Mouse (Mus musculus) spleen, adult 2 months (tissue): ENCODE results near the gene Tma7. TPM values are rescaled to one million over a fixed set of nuclear protein-coding genes. Genes with fewer than 3 reads are reported as not detected.

Experiments used
- DNase-seq, 2 experiments: peaks; one replicate each; pipeline versions ENCODE4 v3.0.0 to v3.0.0-alpha.2; 2012 to 2021; ENCODE audit warnings: low spot score in 2 of 2, low read depth in 1 of 2
- H3K27ac ChIP-seq: fragments of 200-500 bp; 2 replicates; pipeline ENCODE4 v1.5.1; 2012; ENCODE audit warnings: low read length, inconsistent platforms; ENCODE audit not compliant: insufficient read depth
- H3K27me3 ChIP-seq: fragments of 200-500 bp; 2 replicates; pipeline ENCODE4 v1.6.1; 2012; ENCODE audit warnings: mild to moderate bottlenecking, moderate library complexity, low read length, inconsistent platforms; ENCODE audit not compliant: control insufficient read depth, insufficient read depth
- H3K36me3 ChIP-seq: fragments of 200-500 bp; 2 replicates; pipeline ENCODE4 v1.6.1; 2012; ENCODE audit warnings: mild to moderate bottlenecking, low read length, inconsistent platforms; ENCODE audit not compliant: control insufficient read depth, insufficient read depth
- H3K4me1 ChIP-seq: fragments of 200-500 bp; 2 replicates; pipeline ENCODE4 v1.6.1; 2011; ENCODE audit warnings: inconsistent platforms; ENCODE audit not compliant: control insufficient read depth, insufficient read depth, insufficient read length
- H3K4me3 ChIP-seq: fragments of 200-500 bp; 2 replicates; pipeline ENCODE4 v1.5.1; 2011; ENCODE audit warnings: mild to moderate bottlenecking, inconsistent platforms; ENCODE audit not compliant: insufficient read depth, insufficient read length; ENCODE audit errors: extremely low read depth
- CTCF ChIP-seq: fragments of 200-500 bp; IDR thresholded peaks from 2 replicates; pipeline ENCODE4 v1.5.1; 2011; ENCODE audit warnings: mild to moderate bottlenecking, inconsistent platforms; ENCODE audit not compliant: insufficient read depth, insufficient read length, insufficient replicate concordance; ENCODE audit errors: extremely low read depth
- POLR2A ChIP-seq: fragments of 200-500 bp; IDR thresholded peaks from 2 replicates; pipeline ENCODE4 v1.6.1; 2011; ENCODE audit warnings: low read depth, low read length, inconsistent platforms
- WGBS: fragments of 180-500 bp; shearing (Covaris S2); methylation state at CpG from one replicate; pipeline ENCODE4 v1.1.7; 2018; 5-methylcytosine and 5-hydroxymethylcytosine counted together
- polyA plus RNA-seq: library from polyadenylated mRNA; depleted of rRNA; stranded (reverse); fragments of >200 nt; gene quantifications from 2 replicates; pipeline ENCODE4 v1.2.3, GENCODE M21; 2012

Tma7 gene
- polyA plus RNA-seq, 1 experiment = 16.4 TPM

GRCm38 (mm10) chr9:109049316-109049715 is 33.1 kb downstream of the Tma7 start:
- no peak for TF ChIP-seq POLR2A
- TF ChIP-seq CTCF = no peak
- H3K4me3 ChIP-seq = 0 out of 2 replicates have a peak overlapping the region, but pooled peaks have one; percentile 50
- H3K27ac ChIP-seq = peak overlapping the region; percentile 99
- peaks cover 13% of the 10 kb centered on the region for H3K36me3 ChIP-seq
- no peaks in the 10 kb centered on the region for H3K27me3 ChIP-seq
- peaks cover 12% of the 10 kb centered on the region; the same call in 1 of the 2 replicates for H3K4me1 ChIP-seq
- DNase-seq = no peak
- 70% methylated on average over 7 of the region's 7 CpGs for WGBS

DNA sequence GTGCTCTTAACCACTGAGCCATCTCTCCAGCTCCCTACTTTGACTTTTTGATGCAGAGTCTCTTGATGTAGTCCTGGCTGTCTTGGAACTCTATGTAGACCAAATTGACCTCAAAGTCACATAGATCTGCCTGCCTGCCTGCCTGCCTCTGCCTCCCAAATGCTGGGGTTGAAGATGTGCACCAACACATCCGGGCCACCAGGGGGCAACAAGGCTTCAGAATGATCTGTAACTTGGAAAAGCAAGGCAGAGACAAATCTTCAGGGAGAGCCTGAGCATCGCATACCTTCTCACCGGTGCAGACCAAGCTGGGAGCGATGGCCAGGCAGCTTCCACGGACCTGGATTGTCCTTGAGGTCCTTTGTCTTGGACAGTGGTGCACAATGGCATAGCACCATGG is 36.1 kb downstream of the Tma7 start:
- TF ChIP-seq CTCF (peak; percentile 73; the same call in 1 of the 2 replicates), POLR2A (no peak)
- Histone ChIP-seq H3K27ac (no peak overlapping the region), H3K4me1 (peaks cover 12% of the 10 kb centered on the region; the same call in 1 of the 2 replicates), H3K36me3 (peaks cover 4% of the 10 kb centered on the region; the same call in 1 of the 2 replicates), H3K4me3 (no peak overlapping the region), H3K27me3 (no peaks in the 10 kb centered on the region)
- peak in 1 of 2 experiments; percentile 82 for DNase-seq
- 40% methylated on average over 5 of the region's 5 CpGs for WGBS

DNA sequence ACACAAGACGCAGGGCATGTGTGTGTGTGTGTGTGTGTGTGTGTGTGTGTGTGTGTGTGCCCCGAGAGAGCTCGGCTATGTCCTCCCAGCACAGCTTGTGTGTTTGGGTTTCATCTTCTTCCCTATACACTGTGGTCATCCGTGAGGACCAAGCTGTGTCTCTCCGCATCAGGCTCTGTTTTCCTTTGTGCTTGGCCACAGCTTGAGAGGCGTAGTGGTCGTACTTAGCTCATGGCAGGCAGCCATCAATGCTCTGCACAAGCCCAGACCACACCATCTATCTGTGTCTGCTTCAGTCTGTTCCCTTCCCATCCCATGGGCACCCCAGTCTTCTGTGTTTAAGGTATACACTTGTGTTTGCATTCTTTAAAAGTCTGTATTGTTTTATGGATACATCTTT is 41.0 kb downstream of the Tma7 start:
- DNase-seq = no peak
- WGBS = 85% methylated on average over 7 of the region's 7 CpGs
- TF ChIP-seq POLR2A = no peak
- no peak for TF ChIP-seq CTCF
- Histone ChIP-seq H3K27me3 (no peaks in the 10 kb centered on the region), H3K4me1 (peaks cover 18% of the 10 kb centered on the region; the same call in 1 of the 2 replicates), H3K36me3 (peaks cover 1% of the 10 kb centered on the region; the same call in 1 of the 2 replicates), H3K4me3 (no peak overlapping the region), H3K27ac (no peak overlapping the region)

GRCm38 (mm10) chr9:109040906-109041305 is 41.5 kb downstream of the Tma7 start:
- WGBS = 76% methylated on average over 6 of the region's 6 CpGs
- Histone ChIP-seq H3K36me3 (peaks cover 1% of the 10 kb centered on the region; the same call in 1 of the 2 replicates), H3K27ac (no peak overlapping the region), H3K27me3 (no peaks in the 10 kb centered on the region), H3K4me3 (no peak overlapping the region), H3K4me1 (peaks cover 18% of the 10 kb centered on the region; the same call in 1 of the 2 replicates)
- DNase-seq = no peak
- TF ChIP-seq CTCF = no peak
- no peak for TF ChIP-seq POLR2A

DNA sequence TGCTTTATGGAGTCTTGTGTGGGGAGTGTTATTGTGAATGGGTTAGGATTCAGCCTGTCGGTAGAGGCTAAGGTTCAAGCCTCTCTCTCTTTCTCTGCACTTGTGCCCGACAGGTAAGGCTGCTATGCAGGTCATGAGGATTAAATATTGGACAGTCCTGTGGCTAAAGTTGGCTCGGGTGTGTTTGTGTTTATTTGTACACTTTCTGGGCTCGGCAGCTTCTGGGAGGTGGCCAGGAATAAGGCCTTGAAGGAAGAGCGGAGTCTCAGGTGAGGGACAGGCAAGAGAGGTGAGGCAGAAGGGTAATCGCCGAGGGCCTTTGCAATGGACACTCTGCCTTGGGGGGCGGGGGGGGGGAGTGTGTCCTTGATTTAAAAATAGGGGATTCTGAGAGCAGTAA is 42.2 kb downstream of the Tma7 start:
- Histone ChIP-seq H3K27me3 (no peaks in the 10 kb centered on the region), H3K4me1 (peaks cover 18% of the 10 kb centered on the region; the same call in 1 of the 2 replicates), H3K4me3 (no peak overlapping the region), H3K27ac (no peak overlapping the region), H3K36me3 (no peaks in the 10 kb centered on the region)
- WGBS = 85% methylated on average over 8 of the region's 8 CpGs
- no peak for DNase-seq
- no peak for TF ChIP-seq POLR2A
- no peak for TF ChIP-seq CTCF

DNA sequence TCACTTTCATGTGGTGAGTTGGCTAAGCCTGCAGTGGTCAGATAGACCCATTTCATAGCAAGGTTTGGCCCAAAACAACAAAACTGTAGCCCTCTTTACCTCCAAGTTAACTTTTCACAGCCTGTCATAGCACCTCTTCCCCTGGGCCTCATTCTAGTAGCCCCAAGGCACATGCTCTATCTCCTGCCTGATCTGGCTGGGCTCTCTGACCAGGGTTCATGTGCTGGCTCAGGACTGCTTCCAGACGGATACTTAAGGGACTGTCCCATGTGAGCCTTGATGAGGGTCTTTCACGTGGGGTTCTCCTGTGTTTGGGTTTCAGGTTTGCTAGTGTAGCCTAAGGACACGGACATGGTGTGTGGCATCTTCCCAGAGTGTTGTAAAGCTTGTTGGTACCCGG is 42.7 kb downstream of the Tma7 start:
- peak overlapping the region; percentile 92; the same call in 1 of the 2 replicates for H3K4me3 ChIP-seq
- no peaks in the 10 kb centered on the region for H3K27me3 ChIP-seq
- DNase-seq = no peak
- peaks cover 18% of the 10 kb centered on the region; the same call in 1 of the 2 replicates for H3K4me1 ChIP-seq
- TF ChIP-seq CTCF = no peak
- no peak for TF ChIP-seq POLR2A
- H3K36me3 ChIP-seq = no peaks in the 10 kb centered on the region
- 76% methylated on average over 4 of the region's 4 CpGs for WGBS
- H3K27ac ChIP-seq = no peak overlapping the region

DNA sequence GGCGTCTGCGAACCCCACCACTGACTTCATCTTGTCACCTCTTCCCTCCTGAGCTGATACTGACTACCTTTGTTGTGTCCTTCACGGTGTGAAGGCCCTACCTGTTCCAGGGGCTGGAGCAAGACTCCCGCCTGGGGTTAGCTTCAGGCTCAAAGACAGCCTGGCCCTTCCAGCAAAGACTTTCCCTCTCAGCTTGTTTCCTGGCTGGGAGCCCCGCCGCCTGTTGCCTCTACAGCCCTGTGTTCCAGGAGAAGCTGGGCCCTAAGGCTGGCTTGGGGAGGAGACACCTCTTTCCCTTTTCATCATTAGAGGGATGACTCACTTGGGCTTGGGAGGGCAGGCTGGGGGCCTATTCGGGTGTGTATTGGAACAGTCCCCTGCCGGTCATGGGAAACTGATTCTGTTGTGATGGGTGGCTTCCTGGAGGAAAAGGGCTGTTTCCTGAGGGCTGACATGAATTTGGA is 43.5 kb downstream of the Tma7 start:
- no peaks in the 10 kb centered on the region for H3K27me3 ChIP-seq
- 18% methylated on average over 8 of the region's 8 CpGs for WGBS
- TF ChIP-seq POLR2A = no peak
- no peak for TF ChIP-seq CTCF
- peak in 1 of 2 experiments; percentile 20 for DNase-seq
- H3K4me1 ChIP-seq = peaks cover 18% of the 10 kb centered on the region; the same call in 1 of the 2 replicates
- no peaks in the 10 kb centered on the region for H3K36me3 ChIP-seq
- H3K4me3 ChIP-seq = peak overlapping the region; percentile 92
- peak overlapping the region; percentile 84 for H3K27ac ChIP-seq
